Mouse (Mus musculus) hindbrain, embryonic 11.5 days (tissue): ENCODE measurements at regions not wholly inside any gene's neighbourhood (a gene's known extent, or its start where the extent isn't known, plus 50 kb on each side); places are given as distances from the start of the nearest gene placed in this dataset.
"Not testable (repeated sequence)": the region's sequence is repeated elsewhere in the genome, so short reads cannot be mapped to it uniquely, and the experiment has no call there.

ENCODE experiments used
- ATAC-seq: fragments of 200-750 bp; cut with Nextera tagmentation; 2 replicates; pipeline ENCODE4 v1.8.0; 2017; ENCODE audit warnings: mild to moderate bottlenecking, moderate TSS enrichment, moderate library complexity; ENCODE audit not compliant: low FRiP score
- DNase-seq: peaks from one replicate; pipeline ENCODE4 v3.0.0-alpha.2; 2015; ENCODE audit warnings: low spot score
- H3K27ac ChIP-seq: fragments of 300-500 bp; sonication (generic); 2 replicates; pipeline ENCODE4 v1.5.1; 2014; ENCODE audit warnings: mild to moderate bottlenecking, low read depth, low read length
- H3K27me3 ChIP-seq: fragments of 300-500 bp; sonication (generic); 2 replicates; pipeline ENCODE4 v1.6.1; 2014; ENCODE audit warnings: mild to moderate bottlenecking, low read length, moderate library complexity, mixed read lengths; ENCODE audit not compliant: control insufficient read depth, insufficient read depth
- H3K36me3 ChIP-seq: fragments of 300-500 bp; sonication (generic); 2 replicates; pipeline ENCODE4 v1.6.1; 2014; ENCODE audit warnings: mild to moderate bottlenecking, low read length, moderate library complexity, mixed read lengths; ENCODE audit not compliant: control insufficient read depth, insufficient read depth
- H3K4me1 ChIP-seq: fragments of 300-500 bp; sonication (generic); replicated peaks from 2 replicates; pipeline ENCODE4 v1.6.1; 2014; ENCODE audit warnings: low read length, mixed read lengths; ENCODE audit not compliant: control insufficient read depth, insufficient read depth
- H3K4me2 ChIP-seq: fragments of 300-500 bp; sonication (generic); replicated peaks from 2 replicates; pipeline ENCODE4 v1.6.1; 2014; ENCODE audit warnings: mild to moderate bottlenecking, low read depth, low read length
- H3K4me3 ChIP-seq: fragments of 300-500 bp; sonication (generic); 2 replicates; pipeline ENCODE4 v1.5.1; 2014; ENCODE audit warnings: low read depth, low read length
- H3K9ac ChIP-seq: fragments of 300-500 bp; sonication (generic); 2 replicates; pipeline ENCODE4 v1.6.1; 2014; ENCODE audit warnings: low read depth, low read length
- H3K9me3 ChIP-seq: fragments of 300-500 bp; sonication (generic); 2 replicates; pipeline ENCODE4 v1.6.1; 2016; ENCODE audit warnings: low read length; ENCODE audit not compliant: control insufficient read depth
- WGBS: fragments of 180-500 bp; shearing (Covaris S2); extraction: QIAGEN DNeasy Blood & Tissue Kit; methylation state at CpG from one replicate; pipeline ENCODE4 v1.1.7; 2014; 5-methylcytosine and 5-hydroxymethylcytosine counted together

DNA sequence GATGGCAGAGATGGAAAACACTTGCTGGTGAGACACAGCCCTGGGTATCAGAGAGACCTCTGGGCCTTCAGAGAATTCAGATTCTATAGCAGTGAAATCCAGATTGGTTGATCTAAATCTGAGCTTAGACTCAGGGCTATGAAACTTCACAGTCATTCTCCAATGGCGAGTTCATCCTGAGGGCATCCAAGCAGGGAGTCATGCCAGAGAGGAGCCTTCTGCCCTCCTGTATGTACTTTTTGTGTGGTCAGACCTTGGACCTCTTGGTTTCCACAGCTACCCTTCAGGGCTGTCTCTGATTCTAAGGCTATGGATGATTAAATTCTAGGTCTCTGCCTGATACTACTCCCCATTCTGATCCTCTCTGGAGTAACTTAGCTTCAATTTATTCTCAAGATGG, 122.0 kb upstream of the Mettl15 start:
- Histone ChIP-seq H3K9me3 (no peaks in the 10 kb centered on the region), H3K4me2 (no peak overlapping the region), H3K9ac (no peak overlapping the region), H3K36me3 (no peaks in the 10 kb centered on the region), H3K4me1 (no peaks in the 10 kb centered on the region), H3K27me3 (no peaks in the 10 kb centered on the region), H3K4me3 (no peak overlapping the region), H3K27ac (no peak overlapping the region)
- DNase-seq: no peak
- no peak for ATAC-seq
- WGBS: 73% methylated on average over 1 of the region's 1 CpGs

- no peaks in the 10 kb centered on the region for H3K27me3 ChIP-seq
- WGBS: 80% methylated on average over 3 of the region's 3 CpGs
- H3K4me1 ChIP-seq: no peaks in the 10 kb centered on the region
- no peak overlapping the region for H3K4me2 ChIP-seq
- no peak overlapping the region for H3K9ac ChIP-seq
- no peaks in the 10 kb centered on the region for H3K9me3 ChIP-seq
- ATAC-seq (no peak), DNase-seq (no peak)
- no peak overlapping the region for H3K4me3 ChIP-seq
- H3K36me3 ChIP-seq: no peaks in the 10 kb centered on the region
- H3K27ac ChIP-seq: no peak overlapping the region
Observed at GRCm38 (mm10) chr2:109404262-109404661, 123.7 kb upstream of the Mettl15 start.

DNA sequence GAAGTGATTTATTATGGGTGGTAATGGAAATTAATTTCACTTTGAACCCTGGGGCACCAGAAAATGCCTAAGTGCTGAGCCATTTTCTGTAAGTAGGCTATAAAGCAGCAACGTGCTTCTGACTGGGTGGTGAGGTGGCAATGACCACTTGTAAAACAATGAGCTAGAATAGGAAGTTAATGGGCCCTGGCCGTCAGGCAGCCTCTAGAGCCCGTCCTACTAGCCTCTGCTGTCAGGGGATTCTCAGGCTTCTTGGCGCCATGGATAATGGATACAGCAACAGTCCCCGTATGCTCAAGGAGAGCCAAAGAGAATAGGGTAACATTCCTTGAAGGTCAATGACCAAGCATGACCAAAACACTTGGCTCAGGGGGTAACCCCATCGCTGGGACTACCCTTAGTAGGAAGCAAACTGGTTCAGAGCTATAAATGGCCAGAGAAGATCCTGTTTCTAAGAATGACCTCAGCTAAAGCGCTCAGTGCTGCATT, 126.1 kb upstream of the Mettl15 start:
- H3K9ac ChIP-seq: no peak overlapping the region
- H3K27me3 ChIP-seq: no peaks in the 10 kb centered on the region
- H3K4me1 ChIP-seq: no peaks in the 10 kb centered on the region
- H3K9me3 ChIP-seq: no peaks in the 10 kb centered on the region
- 74% methylated on average over 7 of the region's 7 CpGs for WGBS
- no peak overlapping the region for H3K4me2 ChIP-seq
- H3K27ac ChIP-seq: no peak overlapping the region
- no peak for ATAC-seq
- no peak overlapping the region for H3K4me3 ChIP-seq
- no peak for DNase-seq
- no peaks in the 10 kb centered on the region for H3K36me3 ChIP-seq

DNA sequence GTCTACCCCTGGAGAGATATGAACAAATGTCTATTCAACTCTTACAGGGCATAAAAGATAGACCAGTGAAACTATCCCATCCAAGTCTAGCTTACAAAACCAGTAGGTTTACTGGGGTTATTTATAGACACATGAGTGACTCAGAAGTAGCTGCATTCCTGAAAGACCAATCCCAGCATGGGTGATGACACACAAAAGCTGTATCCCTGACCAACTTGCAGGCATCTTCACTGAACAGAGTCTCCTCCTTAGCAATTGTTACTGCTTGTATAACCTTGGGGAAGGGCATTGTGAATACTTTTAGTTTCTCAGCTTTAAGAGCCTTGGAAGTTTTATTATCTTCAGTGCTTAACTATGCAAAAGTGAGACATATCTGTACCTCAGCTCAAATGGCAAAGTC, 139.6 kb upstream of the Mettl15 start:
- H3K4me3 ChIP-seq: no peak overlapping the region
- H3K9ac ChIP-seq: no peak overlapping the region
- no peak for DNase-seq
- H3K4me2 ChIP-seq: no peak overlapping the region
- no peaks in the 10 kb centered on the region for H3K9me3 ChIP-seq
- H3K27me3 ChIP-seq: no peaks in the 10 kb centered on the region
- no peaks in the 10 kb centered on the region for H3K36me3 ChIP-seq
- H3K27ac ChIP-seq: no peak overlapping the region
- H3K4me1 ChIP-seq: no peaks in the 10 kb centered on the region
- no peak for ATAC-seq

DNA sequence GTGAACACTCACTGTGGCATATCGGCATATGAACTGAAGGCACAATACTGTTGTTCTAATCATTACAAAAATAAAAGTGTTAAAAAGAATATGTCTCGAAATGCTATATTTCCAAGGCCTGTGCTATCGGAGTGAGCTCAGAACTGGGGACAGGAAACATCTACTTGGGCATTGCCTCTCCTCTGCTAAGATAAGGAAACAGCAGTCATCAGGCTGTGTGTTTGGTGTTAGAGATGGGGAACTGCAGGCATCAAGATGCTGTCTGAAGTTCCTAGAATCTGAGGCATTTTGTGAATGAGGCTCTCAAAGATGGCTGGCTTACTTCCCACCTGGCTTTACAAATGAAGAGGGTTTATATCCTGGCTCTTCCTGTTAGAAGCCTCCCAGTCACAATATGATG, 150.6 kb upstream of the Mettl15 start:
- Histone ChIP-seq H3K27ac (no peak overlapping the region), H3K9me3 (no peaks in the 10 kb centered on the region), H3K27me3 (no peaks in the 10 kb centered on the region), H3K36me3 (no peaks in the 10 kb centered on the region), H3K4me3 (no peak overlapping the region), H3K4me1 (no peaks in the 10 kb centered on the region), H3K9ac (no peak overlapping the region), H3K4me2 (no peak overlapping the region)
- DNase-seq (no peak), ATAC-seq (no peak)
- 95% methylated on average over 3 of the region's 3 CpGs for WGBS

- Histone ChIP-seq H3K4me3 (no peak overlapping the region), H3K9ac (no peak overlapping the region), H3K36me3 (no peaks in the 10 kb centered on the region), H3K9me3 (no peaks in the 10 kb centered on the region), H3K4me1 (no peaks in the 10 kb centered on the region), H3K4me2 (no peak overlapping the region), H3K27me3 (no peaks in the 10 kb centered on the region), H3K27ac (no peak overlapping the region)
- DNase-seq (no peak), ATAC-seq (no peak)
- WGBS: 67% methylated on average over 3 of the region's 3 CpGs
Observed at GRCm38 (mm10) chr2:109442551-109443120, 162.1 kb upstream of the Mettl15 start.

DNA sequence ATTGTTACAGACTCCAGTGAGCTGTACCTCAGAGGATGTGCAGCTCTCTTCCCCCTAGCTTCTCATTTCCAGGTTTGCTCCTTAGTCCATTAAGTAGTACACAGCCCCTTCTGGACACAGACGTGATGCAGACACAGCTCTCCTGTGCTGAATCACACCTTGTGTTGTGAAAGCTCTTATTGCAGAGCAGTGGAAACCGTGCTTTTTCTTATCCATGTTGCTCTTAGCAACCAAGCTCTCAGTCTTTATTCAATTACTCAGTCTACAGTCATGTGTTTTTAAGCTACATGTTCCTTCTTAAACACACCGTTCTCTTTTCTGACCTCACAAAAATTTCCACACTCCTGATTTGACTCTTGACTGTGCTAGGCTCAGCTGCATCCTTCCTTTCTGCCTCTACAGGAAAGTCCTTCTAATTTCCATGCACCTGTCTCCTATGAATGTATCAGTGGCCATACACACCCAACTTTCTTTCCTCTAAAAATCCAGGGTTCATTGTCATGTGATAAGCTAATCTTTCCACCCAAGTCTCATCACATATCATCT, 163.0 kb upstream of the Mettl15 start:
- Histone ChIP-seq H3K9me3 (no peaks in the 10 kb centered on the region), H3K4me3 (no peak overlapping the region), H3K36me3 (no peaks in the 10 kb centered on the region), H3K27ac (no peak overlapping the region), H3K4me1 (no peaks in the 10 kb centered on the region), H3K4me2 (no peak overlapping the region), H3K27me3 (no peaks in the 10 kb centered on the region), H3K9ac (no peak overlapping the region)
- 77% methylated on average over 3 of the region's 3 CpGs for WGBS
- ATAC-seq (no peak), DNase-seq (no peak)

DNA sequence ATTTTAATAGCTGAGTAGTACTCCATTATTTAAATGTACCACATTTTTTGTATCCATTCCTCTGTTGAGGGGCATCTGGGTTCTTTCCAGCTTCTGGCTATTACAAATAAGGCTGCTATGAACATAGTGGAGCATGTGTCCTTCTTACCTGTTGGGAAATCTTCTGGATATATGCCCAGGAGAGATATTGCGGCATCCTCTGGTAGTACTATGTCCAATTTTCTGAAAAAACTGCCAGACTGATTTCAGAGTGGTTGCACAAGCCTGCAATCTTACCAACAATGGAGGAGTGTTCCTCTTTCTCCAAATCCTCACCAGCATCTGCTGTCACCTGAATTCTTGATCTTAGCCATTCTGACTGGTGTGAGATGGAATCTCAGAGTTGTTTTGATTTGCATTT, 181.7 kb upstream of the Mettl15 start:
- DNase-seq, H3K9me3 ChIP-seq, H3K4me1 ChIP-seq, ATAC-seq, H3K4me3 ChIP-seq, H3K4me2 ChIP-seq, H3K9ac ChIP-seq, H3K27ac ChIP-seq, H3K36me3 ChIP-seq, H3K27me3 ChIP-seq: not testable (repeated sequence)
- 97% methylated on average over 1 of the region's 1 CpGs for WGBS

DNA sequence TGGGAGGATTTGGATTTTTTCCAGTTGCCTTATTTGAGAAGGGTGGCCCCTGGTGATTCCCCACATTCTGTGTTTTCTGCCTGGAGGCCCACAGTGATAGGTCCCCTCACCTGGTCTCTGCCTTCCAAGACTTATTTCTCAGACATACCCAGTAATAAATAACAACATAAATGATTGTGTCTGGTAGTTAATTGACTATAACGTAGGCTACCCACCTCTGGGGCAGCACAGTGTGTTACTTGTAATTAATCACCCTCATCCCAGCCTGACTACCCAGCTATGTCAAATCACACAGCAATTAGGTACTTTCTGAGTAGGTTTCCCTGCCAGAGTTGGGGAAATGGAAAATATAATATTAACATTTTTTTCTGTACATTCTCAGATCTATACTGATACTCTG, 190.2 kb upstream of the Bdnf start:
- Histone ChIP-seq H3K9ac (no peak overlapping the region), H3K4me3 (no peak overlapping the region), H3K4me1 (no peaks in the 10 kb centered on the region), H3K36me3 (no peaks in the 10 kb centered on the region), H3K9me3 (no peaks in the 10 kb centered on the region), H3K27me3 (no peaks in the 10 kb centered on the region), H3K4me2 (no peak overlapping the region), H3K27ac (no peak overlapping the region)
- DNase-seq: no peak
- ATAC-seq: no peak
- 74% methylated on average over 1 of the region's 1 CpGs for WGBS
